Mouse (Mus musculus): Measurements from ENCODE around the gene Acot11. TPM values are rescaled to one million over a fixed set of nuclear protein-coding genes. Genes with fewer than 3 reads are reported as not detected.
A peak's percentile ranks its signal among the peaks of the same experiment; 100 is the strongest.

Acot11 gene
- polyA plus RNA-seq, 1 experiment from 2014 or later = 1.5 TPM

- Histone ChIP-seq H3K27ac (ENCODE audit: low read length) (no peak overlapping the region), H3K4me1 (replicated peaks; ENCODE audit: control insufficient read depth, insufficient read depth, low read length) (no peaks in the 10 kb centered on the region), H3K4me3 (replicated peaks; ENCODE audit: low read length) (no peak overlapping the region), H3K27me3 (replicated peaks; ENCODE audit: control insufficient read depth, insufficient read depth, low read length) (no peaks in the 10 kb centered on the region), H3K4me2 (ENCODE audit: low read length) (no peak overlapping the region), H3K9me3 (ENCODE audit: control insufficient read depth, low read length) (no peaks in the 10 kb centered on the region), H3K36me3 (ENCODE audit: control insufficient read depth, insufficient read depth) (no peaks in the 10 kb centered on the region), H3K9ac (replicated peaks; ENCODE audit: low read depth, low read length) (no peak overlapping the region)
- WGBS = 70% methylated on average over 4 of the region's 4 CpGs
- no peak for ATAC-seq
Observed at GRCm38 (mm10) chr4:106720631-106721030, 84.2 kb downstream of the Acot11 start.

- no peak for ATAC-seq
- Histone ChIP-seq H3K27ac (ENCODE audit: low read length) (no peak overlapping the region), H3K4me1 (replicated peaks; ENCODE audit: control insufficient read depth, insufficient read depth, low read length) (no peaks in the 10 kb centered on the region), H3K9ac (replicated peaks; ENCODE audit: low read depth, low read length) (no peak overlapping the region), H3K9me3 (ENCODE audit: control insufficient read depth, low read length) (no peaks in the 10 kb centered on the region), H3K27me3 (replicated peaks; ENCODE audit: control insufficient read depth, insufficient read depth, low read length) (no peaks in the 10 kb centered on the region), H3K36me3 (ENCODE audit: control insufficient read depth, insufficient read depth) (no peaks in the 10 kb centered on the region), H3K4me3 (replicated peaks; ENCODE audit: low read length) (no peak overlapping the region), H3K4me2 (ENCODE audit: low read length) (no peak overlapping the region)
- WGBS = 95% methylated on average over 6 of the region's 6 CpGs
Observed at GRCm38 (mm10) chr4:106713622-106714021, 91.2 kb downstream of the Acot11 start.

GRCm38 (mm10) chr4:106708408-106708807 lies 96.4 kb downstream of the Acot11 start:
- no peak overlapping the region for H3K9ac ChIP-seq (replicated peaks; ENCODE audit: low read depth, low read length)
- H3K4me3 ChIP-seq (replicated peaks; ENCODE audit: low read length) = no peak overlapping the region
- peak; percentile 26 for ATAC-seq
- no peaks in the 10 kb centered on the region for H3K9me3 ChIP-seq (ENCODE audit: control insufficient read depth, low read length)
- H3K27me3 ChIP-seq (replicated peaks; ENCODE audit: control insufficient read depth, insufficient read depth, low read length) = no peaks in the 10 kb centered on the region
- H3K27ac ChIP-seq (ENCODE audit: low read length) = no peak overlapping the region
- peaks cover 18% of the 10 kb centered on the region for H3K4me1 ChIP-seq (replicated peaks; ENCODE audit: control insufficient read depth, insufficient read depth, low read length)
- no peaks in the 10 kb centered on the region for H3K36me3 ChIP-seq (ENCODE audit: control insufficient read depth, insufficient read depth)
- WGBS = 0% methylated on average over 8 of the region's 8 CpGs
- H3K4me2 ChIP-seq (ENCODE audit: low read length) = no peak overlapping the region

DNA sequence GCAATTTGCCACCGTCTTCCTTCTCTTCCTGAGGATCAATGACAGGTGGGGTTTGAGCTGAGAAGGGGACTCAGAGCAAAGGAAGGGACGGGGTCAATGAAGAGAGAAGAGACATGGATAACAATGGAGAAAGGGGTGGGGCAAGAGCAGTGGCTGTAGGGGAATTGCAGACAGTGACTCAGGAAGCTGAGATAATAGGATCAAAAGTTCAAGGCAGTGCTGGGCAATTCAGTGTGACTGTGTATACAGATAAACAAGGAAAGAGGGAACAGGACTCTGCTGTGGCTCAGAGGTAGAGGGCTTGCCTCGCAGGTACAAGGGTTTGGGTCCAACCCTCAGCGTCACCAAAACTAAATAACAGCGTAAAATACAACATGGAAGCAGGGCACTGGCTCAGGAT lies 96.8 kb downstream of the Acot11 start:
- Histone ChIP-seq H3K9ac (replicated peaks; ENCODE audit: low read depth, low read length) (no peak overlapping the region), H3K27me3 (replicated peaks; ENCODE audit: control insufficient read depth, insufficient read depth, low read length) (no peaks in the 10 kb centered on the region), H3K4me2 (ENCODE audit: low read length) (no peak overlapping the region), H3K36me3 (ENCODE audit: control insufficient read depth, insufficient read depth) (no peaks in the 10 kb centered on the region), H3K4me3 (replicated peaks; ENCODE audit: low read length) (no peak overlapping the region), H3K27ac (ENCODE audit: low read length) (no peak overlapping the region), H3K4me1 (replicated peaks; ENCODE audit: control insufficient read depth, insufficient read depth, low read length) (peaks cover 18% of the 10 kb centered on the region), H3K9me3 (ENCODE audit: control insufficient read depth, low read length) (no peaks in the 10 kb centered on the region)
- WGBS = 69% methylated on average over 5 of the region's 5 CpGs
- peak; percentile 4; the same call in 1 of the 2 replicates for ATAC-seq

DNA sequence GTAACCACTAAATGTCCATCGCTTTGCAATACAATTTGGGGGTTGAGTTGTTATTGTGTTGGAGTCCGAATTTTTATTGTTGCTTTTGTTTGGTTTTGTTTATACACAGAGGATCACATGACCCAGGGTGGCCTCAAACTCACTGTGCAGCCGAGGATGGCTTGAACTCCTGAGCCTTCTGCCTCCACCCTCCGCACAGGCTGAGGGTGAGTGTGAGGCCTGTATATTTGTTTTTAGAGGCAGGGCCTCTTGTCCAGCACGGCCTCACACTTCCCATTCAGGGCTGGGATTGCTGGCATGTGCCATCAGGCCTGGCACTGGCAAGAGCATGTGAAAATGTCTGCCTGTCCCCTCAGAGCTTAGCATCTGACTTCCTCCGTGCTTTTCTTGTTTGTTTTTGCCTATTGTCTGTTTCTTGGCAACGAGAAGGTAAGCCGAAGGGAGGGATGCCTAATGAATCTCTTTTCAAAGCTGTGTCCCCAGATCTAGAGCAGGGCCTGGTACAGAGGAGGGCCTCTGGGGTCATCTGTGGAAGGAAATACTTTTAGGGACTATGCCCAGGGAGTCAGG lies 99.6 kb downstream of the Acot11 start:
- 25% methylated on average over 8 of the region's 8 CpGs for WGBS
- Histone ChIP-seq H3K9ac (replicated peaks; ENCODE audit: low read depth, low read length) (no peak overlapping the region), H3K27me3 (replicated peaks; ENCODE audit: control insufficient read depth, insufficient read depth, low read length) (no peaks in the 10 kb centered on the region), H3K9me3 (ENCODE audit: control insufficient read depth, low read length) (no peaks in the 10 kb centered on the region), H3K4me2 (ENCODE audit: low read length) (no peak overlapping the region), H3K4me1 (replicated peaks; ENCODE audit: control insufficient read depth, insufficient read depth, low read length) (peaks cover 27% of the 10 kb centered on the region), H3K4me3 (replicated peaks; ENCODE audit: low read length) (no peak overlapping the region), H3K27ac (ENCODE audit: low read length) (peak overlapping the region; percentile 74), H3K36me3 (ENCODE audit: control insufficient read depth, insufficient read depth) (no peaks in the 10 kb centered on the region)
- no peak for ATAC-seq

DNA sequence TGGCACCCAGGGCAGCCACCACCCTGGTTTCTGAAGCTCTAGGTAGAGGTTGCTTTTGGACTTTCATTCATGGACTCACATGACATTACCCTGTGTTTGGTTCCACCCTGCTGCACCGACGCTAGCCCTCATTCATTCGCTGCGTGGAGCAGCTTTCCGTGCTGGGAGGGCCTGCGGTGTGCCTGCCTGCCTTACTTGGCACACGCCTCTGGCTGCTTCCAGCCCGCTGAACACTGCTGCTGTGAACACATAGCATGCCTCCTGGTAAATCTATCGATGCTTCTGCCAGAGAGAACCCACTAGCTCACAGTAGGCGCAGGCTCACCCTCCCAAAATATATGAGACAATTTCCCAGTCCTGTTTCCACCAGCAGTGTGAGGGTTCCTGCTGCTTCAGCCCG lies 100.4 kb downstream of the Acot11 start:
- Histone ChIP-seq H3K27ac (ENCODE audit: low read length) (peak overlapping the region; percentile 74), H3K9ac (replicated peaks; ENCODE audit: low read depth, low read length) (no peak overlapping the region), H3K36me3 (ENCODE audit: control insufficient read depth, insufficient read depth) (no peaks in the 10 kb centered on the region), H3K27me3 (replicated peaks; ENCODE audit: control insufficient read depth, insufficient read depth, low read length) (no peaks in the 10 kb centered on the region), H3K4me3 (replicated peaks; ENCODE audit: low read length) (no peak overlapping the region), H3K9me3 (ENCODE audit: control insufficient read depth, low read length) (no peaks in the 10 kb centered on the region), H3K4me2 (ENCODE audit: low read length) (no peak overlapping the region), H3K4me1 (replicated peaks; ENCODE audit: control insufficient read depth, insufficient read depth, low read length) (peaks cover 30% of the 10 kb centered on the region)
- 28% methylated on average over 11 of the region's 11 CpGs for WGBS
- peak; percentile 69 for ATAC-seq

DNA sequence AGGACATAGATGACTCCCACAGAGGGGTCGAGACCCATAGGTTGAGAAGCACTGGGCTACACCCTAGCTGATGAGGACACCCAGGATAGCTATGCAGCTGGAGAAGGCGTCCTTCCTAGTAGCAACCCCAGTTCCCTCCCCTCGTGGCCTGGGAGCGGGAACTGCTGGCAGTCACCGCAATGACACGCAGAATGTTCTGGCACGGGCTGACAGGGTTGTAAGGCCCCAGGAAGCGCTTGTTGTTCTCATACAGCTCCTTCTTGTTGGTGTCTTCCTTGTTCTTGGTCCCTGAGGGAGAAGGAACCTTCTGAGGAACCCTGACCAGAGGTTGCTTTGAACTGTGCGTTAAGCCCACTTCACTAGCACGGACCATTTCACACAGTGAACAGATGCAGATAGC lies 100.8 kb downstream of the Acot11 start:
- H3K27me3 ChIP-seq (replicated peaks; ENCODE audit: control insufficient read depth, insufficient read depth, low read length) = no peaks in the 10 kb centered on the region
- ATAC-seq = no peak
- no peak overlapping the region for H3K9ac ChIP-seq (replicated peaks; ENCODE audit: low read depth, low read length)
- H3K27ac ChIP-seq (ENCODE audit: low read length) = no peak overlapping the region
- 70% methylated on average over 10 of the region's 10 CpGs for WGBS
- no peak overlapping the region for H3K4me2 ChIP-seq (ENCODE audit: low read length)
- H3K9me3 ChIP-seq (ENCODE audit: control insufficient read depth, low read length) = no peaks in the 10 kb centered on the region
- H3K4me1 ChIP-seq (replicated peaks; ENCODE audit: control insufficient read depth, insufficient read depth, low read length) = peaks cover 30% of the 10 kb centered on the region
- H3K4me3 ChIP-seq (replicated peaks; ENCODE audit: low read length) = no peak overlapping the region
- no peaks in the 10 kb centered on the region for H3K36me3 ChIP-seq (ENCODE audit: control insufficient read depth, insufficient read depth)

- Histone ChIP-seq H3K27ac (ENCODE audit: low read length) (peak overlapping the region; percentile 71), H3K4me2 (ENCODE audit: low read length) (no peak overlapping the region), H3K9ac (replicated peaks; ENCODE audit: low read depth, low read length) (no peak overlapping the region), H3K36me3 (ENCODE audit: control insufficient read depth, insufficient read depth) (no peaks in the 10 kb centered on the region), H3K9me3 (ENCODE audit: control insufficient read depth, low read length) (no peaks in the 10 kb centered on the region), H3K27me3 (replicated peaks; ENCODE audit: control insufficient read depth, insufficient read depth, low read length) (no peaks in the 10 kb centered on the region), H3K4me3 (replicated peaks; ENCODE audit: low read length) (no peak overlapping the region), H3K4me1 (replicated peaks; ENCODE audit: control insufficient read depth, insufficient read depth, low read length) (peaks cover 30% of the 10 kb centered on the region)
- WGBS = 41% methylated on average over 4 of the region's 4 CpGs
- ATAC-seq = peak; percentile 30
Observed at GRCm38 (mm10) chr4:106700798-106701197, 104.0 kb downstream of the Acot11 start.

DNA sequence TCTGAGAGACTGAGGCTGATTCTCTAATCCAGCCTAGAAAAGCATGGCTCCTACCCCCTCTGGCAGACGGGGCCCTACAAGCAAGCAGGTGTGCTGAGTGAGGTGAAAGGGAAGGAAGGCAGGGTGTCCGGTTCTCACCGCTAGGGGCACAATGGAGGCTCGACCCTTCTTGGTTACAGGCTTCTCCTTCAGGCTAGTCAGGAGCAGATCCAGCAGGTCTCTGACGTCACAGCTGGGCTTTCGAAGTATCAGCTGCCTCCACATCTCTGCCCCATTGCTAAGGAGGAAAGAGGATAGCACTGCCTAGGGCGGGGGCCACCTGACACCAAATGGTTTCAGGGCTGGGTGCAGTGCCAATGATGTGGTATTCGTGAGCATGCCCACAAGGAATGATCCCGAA lies 104.8 kb downstream of the Acot11 start:
- Histone ChIP-seq H3K9me3 (ENCODE audit: control insufficient read depth, low read length) (no peaks in the 10 kb centered on the region), H3K36me3 (ENCODE audit: control insufficient read depth, insufficient read depth) (no peaks in the 10 kb centered on the region), H3K27me3 (replicated peaks; ENCODE audit: control insufficient read depth, insufficient read depth, low read length) (no peaks in the 10 kb centered on the region), H3K27ac (ENCODE audit: low read length) (no peak overlapping the region), H3K4me3 (replicated peaks; ENCODE audit: low read length) (no peak overlapping the region), H3K4me2 (ENCODE audit: low read length) (no peak overlapping the region), H3K4me1 (replicated peaks; ENCODE audit: control insufficient read depth, insufficient read depth, low read length) (peaks cover 24% of the 10 kb centered on the region), H3K9ac (replicated peaks; ENCODE audit: low read depth, low read length) (no peak overlapping the region)
- ATAC-seq = 0 out of 2 replicates have a peak, but pooled peaks have one; percentile 13
- 18% methylated on average over 9 of the region's 9 CpGs for WGBS
